Mouse (Mus musculus): ENCODE data around the gene Plekhh2. TPM values are rescaled to one million over a fixed set of nuclear protein-coding genes. Genes with fewer than 3 reads are reported as not detected.
A peak's percentile ranks its signal among the peaks of the same experiment; 100 is the strongest.

Plekhh2 gene
- 1 to 10 TPM in 1 of 4 experiments, under 1 TPM in 3; 0.73 to 1.3 (median 0.96) TPM for total RNA-seq (2022)

GRCm38 (mm10) chr17:84511682-84512515, at the start of gene Plekhh2:
Gene Plekhh2, plus strand, starts transcription at chr17:84511895.
- DNase-seq (ENCODE audit: low spot score in 2 of 2) = peak; percentile 57 to 63

DNA sequence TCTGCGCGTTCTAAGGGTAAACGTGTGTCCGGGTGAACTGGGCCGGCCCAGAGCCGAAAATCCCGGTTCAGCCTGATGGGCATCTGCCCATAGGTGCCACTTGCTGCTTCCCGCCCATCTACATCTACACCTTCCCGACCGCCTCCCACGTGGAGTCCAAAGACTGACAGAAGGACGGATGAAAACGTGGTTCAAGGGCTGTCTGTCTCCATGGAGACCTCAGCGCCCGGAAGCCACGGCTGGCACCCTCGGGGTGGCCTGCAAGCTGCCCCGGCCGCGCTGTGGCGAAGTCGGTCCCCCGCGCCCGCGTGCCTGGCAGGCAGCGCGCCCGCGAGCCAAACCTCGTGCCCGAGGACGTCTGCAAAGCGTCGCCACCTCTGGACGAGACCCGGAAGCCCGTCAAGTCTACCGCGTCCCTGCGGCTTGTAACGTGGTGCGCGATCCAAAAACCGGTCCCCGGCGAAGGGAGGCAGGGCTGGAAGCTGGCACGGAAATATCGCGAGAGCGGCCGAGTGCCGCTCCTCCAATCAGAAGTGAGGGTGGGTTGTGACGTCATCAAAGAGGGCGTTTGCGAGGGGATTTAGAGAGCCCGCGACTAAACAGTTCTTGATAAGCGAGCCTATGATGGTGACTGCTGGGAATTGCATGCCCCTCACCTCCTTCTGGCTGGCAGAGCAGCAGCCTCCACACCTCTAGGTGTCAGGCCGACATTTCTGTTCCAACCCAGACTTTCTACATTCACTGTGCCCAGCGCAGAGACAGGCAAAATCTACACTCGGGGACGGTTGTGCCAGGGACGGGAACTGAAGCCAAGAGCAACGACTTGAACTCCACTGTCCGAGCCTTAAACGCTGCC, 45.7 kb upstream of the Plekhh2 start, which contains the start of gene Thada:
Gene Thada (minus strand): TSS at position 453 of the 856 bp plus-strand sequence.
- peak; percentile 94 to 97 for DNase-seq (ENCODE audit: low spot score in 2 of 2)

DNA sequence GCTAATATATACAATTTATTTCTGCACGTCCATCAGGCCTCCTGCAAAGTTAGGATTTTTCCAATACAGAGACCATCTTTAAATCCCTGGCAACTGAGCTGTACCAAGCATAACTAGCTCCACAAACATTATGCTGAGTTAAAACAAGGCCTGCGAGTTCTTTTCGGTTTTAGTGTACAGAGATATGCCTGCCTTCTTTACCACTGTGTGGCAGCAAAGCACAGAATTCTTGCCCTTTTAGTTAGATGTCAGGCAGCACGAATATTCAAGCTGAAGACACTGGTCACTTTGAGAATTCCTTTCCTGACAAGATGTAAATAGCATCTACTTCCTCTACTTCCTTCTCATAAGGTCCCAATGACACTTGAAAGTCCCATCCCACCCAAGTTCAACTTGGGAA, 37.4 kb upstream of the Plekhh2 start:
- DNase-seq (ENCODE audit: low spot score in 2 of 2) = no peak

- no peak for DNase-seq (ENCODE audit: low spot score in 2 of 2)
These were observed 34.5 kb upstream of the Plekhh2 start for GRCm38 (mm10) chr17:84477176-84477575.

DNA sequence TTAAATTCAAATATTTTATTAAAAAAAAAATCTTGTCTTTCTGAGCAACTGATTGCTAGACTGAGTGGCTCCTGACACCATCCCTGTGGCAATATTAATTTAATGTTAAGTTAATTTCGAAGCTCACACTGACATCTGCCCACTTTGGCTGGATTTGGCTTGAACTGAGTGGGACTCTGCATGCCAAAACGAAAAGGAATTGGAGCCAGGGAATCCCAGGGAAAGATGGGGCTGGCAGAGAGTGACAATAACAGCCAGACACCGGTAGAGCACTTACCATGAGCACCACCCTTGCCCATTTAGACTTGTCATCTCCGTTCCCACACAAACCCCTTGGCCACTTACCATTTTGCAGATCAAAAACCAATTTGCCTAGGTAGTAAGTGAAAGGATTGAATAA, 33.4 kb upstream of the Plekhh2 start:
- no peak for DNase-seq (ENCODE audit: low spot score in 2 of 2)

- no peak for DNase-seq (ENCODE audit: low spot score in 2 of 2)
These were observed 31.0 kb upstream of the Plekhh2 start for GRCm38 (mm10) chr17:84480464-84481355.

DNA sequence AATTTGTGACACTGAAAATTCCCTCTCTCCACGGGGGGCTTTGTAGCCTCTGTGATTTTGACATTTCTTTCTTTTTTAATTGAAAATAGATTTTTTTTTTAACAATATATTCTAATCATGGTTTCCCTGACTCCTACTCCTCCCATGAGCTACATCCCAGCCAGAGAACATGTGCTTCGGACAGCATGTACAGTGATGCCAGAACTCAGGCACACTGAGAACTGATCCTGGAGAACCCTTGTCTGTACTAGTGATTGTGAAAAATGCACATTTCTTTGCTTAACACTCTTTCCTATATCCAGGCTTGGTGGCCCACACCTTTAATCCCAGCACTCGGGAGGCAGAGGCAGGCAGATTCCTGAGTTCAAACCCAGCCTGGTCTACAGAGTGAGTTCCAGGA, 28.9 kb upstream of the Plekhh2 start:
- DNase-seq (ENCODE audit: low spot score in 2 of 2) = no peak

- DNase-seq (ENCODE audit: low spot score in 2 of 2) = no peak
These were observed 27.9 kb upstream of the Plekhh2 start for GRCm38 (mm10) chr17:84483673-84484320.

DNA sequence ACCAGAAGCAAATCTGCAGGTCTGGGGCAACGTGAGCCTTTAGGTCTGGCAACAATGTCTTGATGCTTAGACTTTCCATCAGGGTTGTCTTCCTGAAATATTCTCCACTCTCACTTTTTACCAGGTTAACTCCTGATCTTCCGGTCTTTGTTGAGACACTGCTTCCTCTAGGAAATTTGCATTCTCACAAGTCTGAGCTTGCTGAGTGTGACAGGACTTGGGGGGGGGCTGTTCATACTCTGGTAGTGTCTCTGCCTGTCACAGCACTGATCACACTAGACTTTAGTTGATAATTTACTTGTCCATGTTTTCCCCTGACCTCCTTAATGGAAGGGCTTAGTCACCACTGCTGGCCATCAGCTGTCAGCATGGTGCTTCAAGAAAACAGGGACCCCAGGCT, 24.3 kb upstream of the Plekhh2 start:
- DNase-seq (ENCODE audit: low spot score in 2 of 2) = no peak

DNA sequence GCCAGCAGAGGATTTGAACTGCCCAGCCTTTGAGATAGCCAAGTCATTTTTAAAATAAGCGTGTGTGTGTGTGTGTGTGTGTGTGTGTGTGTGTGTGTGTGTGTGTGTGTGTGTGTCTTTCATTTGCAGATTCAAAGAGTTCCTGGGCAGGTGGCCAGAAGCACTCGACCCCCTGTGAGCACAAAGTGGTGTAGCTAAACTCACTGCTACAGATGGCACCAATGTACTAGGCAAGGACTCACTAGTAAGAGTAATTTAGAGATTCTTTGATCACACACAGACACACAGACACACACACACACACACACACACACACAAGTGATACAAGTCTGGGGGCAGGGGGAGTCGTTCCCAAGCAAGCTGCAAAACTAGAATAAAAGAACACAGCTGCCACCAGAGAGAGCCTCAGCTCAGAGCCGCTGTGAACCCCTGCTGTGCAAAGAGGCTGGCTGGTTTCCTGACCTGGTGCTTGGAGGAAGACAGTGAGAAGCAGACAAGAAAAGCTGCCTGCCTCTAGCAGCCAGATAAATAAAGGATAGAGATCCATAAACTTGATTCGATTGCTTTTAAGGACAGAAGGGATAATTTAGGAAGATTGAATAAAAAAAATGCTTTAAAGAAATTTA, 19.3 kb upstream of the Plekhh2 start:
- no peak for DNase-seq (ENCODE audit: low spot score in 2 of 2)

DNA sequence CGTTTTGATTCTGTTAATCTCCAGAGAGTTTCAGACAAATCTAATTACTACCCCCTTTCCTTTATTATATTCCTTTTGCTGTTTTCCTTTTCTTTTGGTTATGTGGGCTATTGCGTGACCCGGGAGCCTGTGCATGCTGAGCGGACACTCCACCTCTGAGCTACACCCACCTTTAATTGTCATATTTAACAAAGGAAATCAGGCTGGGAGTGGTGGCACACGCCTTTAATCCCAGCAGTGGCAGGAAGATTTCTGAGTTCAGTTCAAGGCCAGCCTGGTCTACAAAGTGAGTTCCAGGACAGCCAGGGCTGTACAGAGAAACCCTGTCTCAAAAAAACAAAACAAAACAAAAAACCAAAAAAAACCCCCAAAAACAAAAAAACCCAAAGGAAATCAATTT, 14.7 kb upstream of the Plekhh2 start:
- DNase-seq (ENCODE audit: low spot score in 2 of 2) = no peak

GRCm38 (mm10) chr17:84497559-84497958, 14.1 kb upstream of the Plekhh2 start:
- no peak for DNase-seq (ENCODE audit: low spot score in 2 of 2)

- DNase-seq (ENCODE audit: low spot score in 2 of 2) = no peak
These were observed 13.6 kb upstream of the Plekhh2 start for GRCm38 (mm10) chr17:84497972-84498604.

DNA sequence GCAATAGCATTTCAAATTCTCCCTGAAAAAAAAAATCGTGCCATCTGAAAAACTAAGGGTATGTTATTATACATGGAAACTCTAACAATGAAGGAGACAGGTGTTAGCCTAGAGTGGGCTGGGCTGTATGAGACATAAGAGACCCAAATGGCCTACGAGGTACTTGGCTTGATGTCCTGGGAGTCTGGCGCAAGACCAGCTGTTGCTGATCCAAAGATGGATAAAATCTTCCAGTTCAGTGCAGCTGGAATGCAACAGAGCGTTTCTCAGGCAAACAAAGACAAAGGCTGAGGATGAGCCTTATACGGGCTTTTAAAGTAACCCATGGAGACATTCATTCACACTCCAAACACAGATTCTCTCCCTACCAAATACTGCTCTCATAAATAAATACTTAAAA, 13.1 kb upstream of the Plekhh2 start:
- DNase-seq (ENCODE audit: low spot score in 2 of 2) = peak in 1 of 2 experiments; percentile 30

DNA sequence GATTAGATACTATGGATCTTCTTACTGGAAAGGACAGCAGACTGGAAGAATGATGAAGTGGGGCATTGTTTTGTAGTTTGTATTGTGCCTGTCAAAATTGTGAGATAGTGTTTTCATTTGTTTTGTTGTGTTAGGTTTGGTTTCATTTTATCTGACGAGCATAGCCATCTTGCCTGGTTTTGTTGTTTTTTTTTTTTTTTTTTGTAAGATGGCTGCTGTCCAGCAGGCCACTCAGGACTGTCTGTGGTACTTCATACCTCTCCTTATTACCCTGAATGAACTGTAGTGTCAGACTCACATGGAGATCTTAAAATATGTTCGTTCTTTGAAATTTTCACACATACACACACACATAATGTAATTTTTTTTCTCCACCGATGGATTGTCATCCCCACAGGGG, 9.4 kb upstream of the Plekhh2 start:
- no peak for DNase-seq (ENCODE audit: low spot score in 2 of 2)

DNA sequence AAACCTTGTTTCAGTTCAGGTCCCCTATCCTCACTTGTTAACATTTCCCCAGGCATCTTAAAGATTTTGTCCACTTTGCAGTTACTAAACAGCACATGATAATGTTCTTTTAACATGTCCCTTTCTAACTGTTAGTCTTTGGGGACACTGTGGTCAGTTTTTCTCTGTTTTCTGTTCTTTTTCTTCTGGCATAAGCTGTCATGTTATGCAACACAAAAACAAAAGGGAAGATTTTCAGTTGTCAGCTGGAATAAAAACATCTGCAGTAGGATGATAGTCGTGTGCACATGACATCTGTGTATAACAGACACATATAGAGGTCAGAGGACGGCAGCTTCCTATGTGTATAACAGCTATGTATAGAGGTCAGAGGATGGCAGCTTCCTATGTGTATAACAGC, 5.8 kb upstream of the Plekhh2 start:
- no peak for DNase-seq (ENCODE audit: low spot score in 2 of 2)

DNA sequence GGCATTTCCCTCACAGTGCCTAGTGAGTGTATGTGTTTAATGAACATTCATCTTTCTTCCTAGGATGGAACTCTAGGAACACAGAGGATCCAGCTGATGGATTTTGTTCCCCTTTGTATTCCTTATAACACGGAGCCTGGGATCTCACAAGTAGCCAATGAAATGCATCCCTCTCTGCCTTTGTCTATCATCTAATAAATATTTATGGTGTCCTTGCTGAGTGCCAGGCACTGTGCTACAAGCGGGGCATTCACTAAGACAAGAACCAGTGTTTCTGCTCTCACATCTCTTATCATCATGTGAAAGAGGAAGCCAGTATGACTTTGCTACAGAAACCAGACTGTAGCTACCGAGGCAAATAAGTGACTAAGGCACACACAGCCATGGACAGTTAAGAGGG, 3.0 kb upstream of the Plekhh2 start:
- no peak for DNase-seq (ENCODE audit: low spot score in 2 of 2)

DNA sequence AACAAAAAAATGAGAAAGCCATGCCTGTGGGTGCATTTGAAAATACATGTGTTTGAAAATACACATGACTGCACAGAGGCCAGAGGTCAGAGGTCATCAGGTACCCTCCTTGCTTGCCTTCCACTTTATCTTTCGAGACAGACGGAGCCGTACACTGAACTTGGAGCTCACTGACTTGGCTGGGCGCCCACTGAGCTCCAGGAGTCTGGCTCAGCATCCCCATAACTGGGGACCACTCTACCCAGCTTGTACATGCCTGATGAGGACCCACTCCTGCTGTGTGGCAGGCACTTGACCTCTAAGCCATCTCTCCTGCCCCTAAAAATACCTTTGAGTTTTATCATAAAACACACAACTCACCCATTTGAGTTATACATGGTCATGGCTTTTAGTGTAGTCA, 2.5 kb upstream of the Plekhh2 start:
- DNase-seq (ENCODE audit: low spot score in 2 of 2) = no peak

DNA sequence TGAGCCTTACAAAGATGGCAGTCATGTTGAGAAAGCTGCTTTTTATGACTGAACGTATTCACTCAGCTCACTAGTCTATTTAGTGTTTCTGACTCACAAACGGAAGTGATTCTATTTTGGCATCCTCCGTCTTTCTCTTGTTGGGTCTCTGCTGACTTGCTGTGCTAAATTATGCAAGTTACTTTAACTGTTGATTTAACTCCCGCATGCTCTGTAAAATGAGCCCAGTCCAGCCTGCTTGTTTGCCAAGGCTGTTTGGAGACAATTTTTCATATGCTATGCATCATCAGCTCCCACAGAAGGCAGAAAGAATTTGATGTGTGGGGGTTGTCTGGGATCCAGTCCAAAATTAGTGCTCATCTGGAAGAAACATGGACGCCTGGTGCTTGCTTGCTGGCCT, 1.3 kb upstream of the Plekhh2 start:
- DNase-seq (ENCODE audit: low spot score in 2 of 2) = peak in 1 of 2 experiments; percentile 12

Data from gastrocnemius, adult 8-10 months (tissue).